Mouse (Mus musculus): Measurements from ENCODE around the gene Pcsk6. TPM values are rescaled to one million over a fixed set of nuclear protein-coding genes. Genes with fewer than 3 reads are reported as not detected.

The Pcsk6 gene
- polyA plus RNA-seq, 1 experiment: 11.3 TPM

GRCm38 (mm10) chr7:66003447-66003846, 141.9 kb downstream of the Pcsk6 start:
- 70% methylated on average over 5 of the region's 5 CpGs for WGBS
- TF ChIP-seq POLR2A (IDR thresholded peaks at IDR 0.05; ENCODE audit: borderline replicate concordance, extremely low read depth, low read depth, low read length) (no peak), CTCF (IDR thresholded peaks at IDR 0.05; ENCODE audit: insufficient read depth, low read length) (no peak)
- Histone ChIP-seq H3K4me1 (ENCODE audit: control insufficient read depth, insufficient read depth, low read length) (no peaks in the 10 kb centered on the region), H3K4me3 (replicated peaks; ENCODE audit: extremely low read depth, low read depth, low read length) (no peak overlapping the region)
- no peak for DNase-seq

- DNase-seq: no peak
- 79% methylated on average over 13 of the region's 13 CpGs for WGBS
Measured at GRCm38 (mm10) chr7:66003865-66004638, 142.5 kb downstream of the Pcsk6 start.

GRCm38 (mm10) chr7:66005066-66005465, 143.5 kb downstream of the Pcsk6 start:
- Histone ChIP-seq H3K4me3 (replicated peaks; ENCODE audit: extremely low read depth, low read depth, low read length) (no peak overlapping the region), H3K4me1 (ENCODE audit: control insufficient read depth, insufficient read depth, low read length) (no peaks in the 10 kb centered on the region)
- 64% methylated on average over 10 of the region's 10 CpGs for WGBS
- TF ChIP-seq POLR2A (IDR thresholded peaks at IDR 0.05; ENCODE audit: borderline replicate concordance, extremely low read depth, low read depth, low read length) (no peak), CTCF (IDR thresholded peaks at IDR 0.05; ENCODE audit: insufficient read depth, low read length) (no peak)
- no peak for DNase-seq

More at GRCm38 (mm10) chr7:66003865-66004638, 142.5 kb downstream of the Pcsk6 start:
- Histone ChIP-seq H3K4me3 (replicated peaks; ENCODE audit: extremely low read depth, low read depth, low read length) (no peak overlapping the region), H3K4me1 (ENCODE audit: control insufficient read depth, insufficient read depth, low read length) (no peaks in the 10 kb centered on the region)
- TF ChIP-seq POLR2A (IDR thresholded peaks at IDR 0.05; ENCODE audit: borderline replicate concordance, extremely low read depth, low read depth, low read length) (no peak), CTCF (IDR thresholded peaks at IDR 0.05; ENCODE audit: insufficient read depth, low read length) (no peak)

- 73% methylated on average over 11 of the region's 11 CpGs for WGBS
- no peak overlapping the region for H3K4me3 ChIP-seq (replicated peaks; ENCODE audit: extremely low read depth, low read depth, low read length)
- no peak for DNase-seq
- no peaks in the 10 kb centered on the region; the same call in 1 of the 2 replicates for H3K4me1 ChIP-seq (ENCODE audit: control insufficient read depth, insufficient read depth, low read length)
- TF ChIP-seq CTCF (IDR thresholded peaks at IDR 0.05; ENCODE audit: insufficient read depth, low read length) (no peak), POLR2A (IDR thresholded peaks at IDR 0.05; ENCODE audit: borderline replicate concordance, extremely low read depth, low read depth, low read length) (no peak)
Measured at GRCm38 (mm10) chr7:66008161-66008891, 146.8 kb downstream of the Pcsk6 start.

- no peaks in the 10 kb centered on the region; the same call in 1 of the 2 replicates for H3K4me1 ChIP-seq (ENCODE audit: control insufficient read depth, insufficient read depth, low read length)
- WGBS: 73% methylated on average over 16 of the region's 16 CpGs
- no peak overlapping the region for H3K4me3 ChIP-seq (replicated peaks; ENCODE audit: extremely low read depth, low read depth, low read length)
- TF ChIP-seq POLR2A (IDR thresholded peaks at IDR 0.05; ENCODE audit: borderline replicate concordance, extremely low read depth, low read depth, low read length) (no peak), CTCF (IDR thresholded peaks at IDR 0.05; ENCODE audit: insufficient read depth, low read length) (no peak)
- no peak for DNase-seq
Measured at GRCm38 (mm10) chr7:66008892-66009273, 147.3 kb downstream of the Pcsk6 start.

GRCm38 (mm10) chr7:66010518-66010917, 149.0 kb downstream of the Pcsk6 start:
- TF ChIP-seq POLR2A (IDR thresholded peaks at IDR 0.05; ENCODE audit: borderline replicate concordance, extremely low read depth, low read depth, low read length): no peak
- no peak for TF ChIP-seq CTCF (IDR thresholded peaks at IDR 0.05; ENCODE audit: insufficient read depth, low read length)
- H3K4me3 ChIP-seq (replicated peaks; ENCODE audit: extremely low read depth, low read depth, low read length): no peak overlapping the region
- H3K4me1 ChIP-seq (ENCODE audit: control insufficient read depth, insufficient read depth, low read length): no peaks in the 10 kb centered on the region; the same call in 1 of the 2 replicates
- no peak for DNase-seq
- 45% methylated on average over 6 of the region's 6 CpGs for WGBS

GRCm38 (mm10) chr7:66027747-66028146, 166.2 kb downstream of the Pcsk6 start:
- no peaks in the 10 kb centered on the region for H3K4me1 ChIP-seq (ENCODE audit: control insufficient read depth, insufficient read depth, low read length)
- no peak overlapping the region for H3K4me3 ChIP-seq (replicated peaks; ENCODE audit: extremely low read depth, low read depth, low read length)
- no peak for DNase-seq
- TF ChIP-seq POLR2A (IDR thresholded peaks at IDR 0.05; ENCODE audit: borderline replicate concordance, extremely low read depth, low read depth, low read length) (no peak), CTCF (IDR thresholded peaks at IDR 0.05; ENCODE audit: insufficient read depth, low read length) (peak; percentile 18; the same call in 1 of the 2 replicates)
- 70% methylated on average over 2 of the region's 2 CpGs for WGBS

- Histone ChIP-seq H3K4me1 (ENCODE audit: control insufficient read depth, insufficient read depth, low read length) (no peaks in the 10 kb centered on the region), H3K4me3 (replicated peaks; ENCODE audit: extremely low read depth, low read depth, low read length) (no peak overlapping the region)
- no peak for TF ChIP-seq POLR2A (IDR thresholded peaks at IDR 0.05; ENCODE audit: borderline replicate concordance, extremely low read depth, low read depth, low read length)
- no peak for TF ChIP-seq CTCF (IDR thresholded peaks at IDR 0.05; ENCODE audit: insufficient read depth, low read length)
- 64% methylated on average over 6 of the region's 6 CpGs for WGBS
- DNase-seq: no peak
Measured at GRCm38 (mm10) chr7:66028766-66029512, 167.4 kb downstream of the Pcsk6 start.

GRCm38 (mm10) chr7:66036809-66037208, 175.3 kb downstream of the Pcsk6 start:
- Histone ChIP-seq H3K4me1 (ENCODE audit: control insufficient read depth, insufficient read depth, low read length) (no peaks in the 10 kb centered on the region), H3K4me3 (replicated peaks; ENCODE audit: extremely low read depth, low read depth, low read length) (no peak overlapping the region)
- 45% methylated on average over 8 of the region's 8 CpGs for WGBS
- DNase-seq: no peak
- TF ChIP-seq POLR2A (IDR thresholded peaks at IDR 0.05; ENCODE audit: borderline replicate concordance, extremely low read depth, low read depth, low read length) (no peak), CTCF (IDR thresholded peaks at IDR 0.05; ENCODE audit: insufficient read depth, low read length) (no peak)
